Mouse (Mus musculus): ENCODE results near the gene Rnf145. TPM values are rescaled to one million over a fixed set of nuclear protein-coding genes. Genes with fewer than 3 reads are reported as not detected.
A peak's percentile ranks its signal among the peaks of the same experiment; 100 is the strongest.

Gene Rnf145
- total RNA-seq, 2 experiments from 2014 or later, result 25.2 to 26.1 TPM

DNA sequence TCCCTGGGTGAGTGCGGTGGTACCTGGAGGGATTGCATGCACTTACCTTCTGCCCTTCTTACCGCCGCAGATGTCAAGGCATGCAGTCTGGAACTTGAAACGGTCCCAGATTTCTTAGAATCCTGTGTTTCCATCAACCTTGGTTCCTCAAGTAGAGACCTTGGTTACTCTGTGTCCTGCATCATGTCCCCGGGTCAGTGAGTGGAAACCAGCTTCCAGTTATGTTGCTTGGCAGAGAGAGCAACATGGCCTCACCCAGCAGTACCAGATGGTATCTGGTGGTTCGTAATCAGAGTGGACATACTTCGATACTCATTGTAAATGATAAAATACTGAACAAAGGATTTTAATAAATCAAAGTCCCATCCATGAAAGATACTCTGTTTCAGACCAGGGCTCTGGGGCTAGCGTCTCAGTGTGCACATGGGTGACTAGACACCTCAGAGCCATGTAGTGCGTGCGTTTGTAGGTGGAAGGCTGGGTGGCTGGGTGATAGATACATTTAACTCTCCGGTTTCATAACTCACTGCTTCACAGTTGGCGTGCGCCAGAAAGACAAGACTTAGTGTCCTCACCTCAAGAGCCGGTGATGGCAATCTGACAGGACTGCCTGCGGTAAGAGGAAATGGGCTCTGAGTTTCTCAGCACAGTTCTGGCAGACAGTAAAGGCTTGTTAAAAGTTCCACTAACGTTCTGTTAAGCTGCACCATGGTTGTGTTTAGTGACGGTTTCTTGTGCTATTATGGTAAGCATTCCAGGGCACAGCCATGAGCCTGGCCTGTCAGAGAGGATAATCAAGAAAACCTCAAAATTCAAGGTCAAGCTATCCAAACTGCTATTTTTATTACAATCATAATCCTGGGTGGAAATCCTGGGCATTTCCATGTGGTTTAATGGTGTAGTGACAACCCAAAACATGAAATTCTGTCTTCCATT, 14.3 kb downstream of the Rnf145 start:
- intact Hi-C loops (cut with DNase I), result no loop called here
- no peak for DNase-seq

DNA sequence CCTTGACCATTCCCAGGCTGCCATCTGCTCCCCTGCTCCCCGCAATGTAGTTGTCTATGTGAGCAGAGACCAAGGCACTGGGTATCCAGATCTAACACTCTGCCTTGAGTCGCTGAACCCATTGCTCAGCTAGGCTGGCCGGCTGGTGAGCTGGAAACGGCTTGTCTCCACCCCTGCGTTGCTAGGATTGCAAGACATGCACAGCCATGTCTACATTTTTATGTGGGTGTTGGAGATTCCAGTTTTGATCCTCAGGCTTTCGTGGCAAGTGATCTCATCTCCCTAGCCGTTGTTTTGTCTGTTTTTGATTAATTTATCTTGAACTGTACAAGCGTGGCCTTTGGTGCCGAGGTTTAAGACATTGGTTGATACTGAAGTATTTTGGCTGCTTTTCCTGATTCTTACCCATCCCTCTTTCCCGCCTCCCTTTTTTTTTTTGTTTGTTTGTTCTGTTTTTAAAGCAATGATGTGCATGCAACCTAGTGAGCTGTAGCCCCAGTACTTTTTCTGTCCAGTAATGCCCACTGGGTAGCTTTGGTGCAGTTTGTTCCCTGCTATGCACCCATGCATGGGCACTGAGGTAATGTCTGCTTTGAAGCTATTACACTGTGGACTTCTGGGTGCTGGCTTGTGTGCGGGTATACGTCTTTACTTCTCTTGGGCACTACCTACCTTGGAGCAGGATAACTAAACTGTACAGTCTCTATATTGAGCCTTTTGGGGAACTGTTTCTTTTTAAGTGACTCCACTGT, 16.4 kb downstream of the Rnf145 start:
- intact Hi-C loops (cut with DNase I), result no loop called here

GRCm38 (mm10) chr11:44537403-44537802, 18.6 kb downstream of the Rnf145 start:
- no peak for DNase-seq
- intact Hi-C loops (cut with DNase I), result no loop called here

More for the DNA sequence above, 16.4 kb downstream of the Rnf145 start:
- DNase-seq, result no peak

- intact Hi-C loops (cut with DNase I), result no loop called here
- DNase-seq, result no peak
Observed at GRCm38 (mm10) chr11:44538101-44538500, 19.3 kb downstream of the Rnf145 start.

GRCm38 (mm10) chr11:44538501-44539290, 19.9 kb downstream of the Rnf145 start:
- intact Hi-C loops (cut with DNase I), result no loop called here
- no peak for DNase-seq

GRCm38 (mm10) chr11:44539291-44539930, 20.6 kb downstream of the Rnf145 start:
- DNase-seq, result no peak
- intact Hi-C loops (cut with DNase I), result no loop called here

DNA sequence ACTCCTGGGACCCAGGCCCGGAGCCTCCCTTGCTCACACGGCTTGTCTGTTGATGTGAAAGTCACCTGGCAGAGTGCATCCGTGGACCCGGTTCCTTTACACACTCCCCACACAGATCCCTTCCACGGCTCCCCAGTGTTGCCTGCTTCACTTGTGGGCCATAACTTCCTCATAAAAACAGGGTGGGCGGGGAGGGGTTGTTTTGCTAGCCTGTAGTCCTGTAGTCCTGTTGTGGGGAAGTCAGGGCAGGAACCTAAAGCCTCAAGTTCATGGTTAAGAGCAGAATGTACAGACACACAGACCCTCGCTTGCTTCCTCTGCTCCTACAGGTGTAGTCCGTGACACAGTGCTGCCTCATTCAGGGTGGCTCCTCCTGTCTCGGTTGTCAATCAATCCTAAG, 21.5 kb downstream of the Rnf145 start:
- no peak for DNase-seq
- intact Hi-C loops (cut with DNase I), result no loop called here

- intact Hi-C loops (cut with DNase I), result no loop called here
- no peak for DNase-seq
Observed at GRCm38 (mm10) chr11:44541280-44541679, 22.5 kb downstream of the Rnf145 start.

GRCm38 (mm10) chr11:44541813-44542212, 23.0 kb downstream of the Rnf145 start:
- DNase-seq, result no peak
- intact Hi-C loops (cut with DNase I), result no loop called here

GRCm38 (mm10) chr11:44543593-44543992, 24.8 kb downstream of the Rnf145 start:
- intact Hi-C loops (cut with DNase I), result no loop called here
- DNase-seq, result no peak

- no peak for DNase-seq
- intact Hi-C loops (cut with DNase I), result no loop called here
Observed at GRCm38 (mm10) chr11:44543996-44544395, 25.2 kb downstream of the Rnf145 start.

DNA sequence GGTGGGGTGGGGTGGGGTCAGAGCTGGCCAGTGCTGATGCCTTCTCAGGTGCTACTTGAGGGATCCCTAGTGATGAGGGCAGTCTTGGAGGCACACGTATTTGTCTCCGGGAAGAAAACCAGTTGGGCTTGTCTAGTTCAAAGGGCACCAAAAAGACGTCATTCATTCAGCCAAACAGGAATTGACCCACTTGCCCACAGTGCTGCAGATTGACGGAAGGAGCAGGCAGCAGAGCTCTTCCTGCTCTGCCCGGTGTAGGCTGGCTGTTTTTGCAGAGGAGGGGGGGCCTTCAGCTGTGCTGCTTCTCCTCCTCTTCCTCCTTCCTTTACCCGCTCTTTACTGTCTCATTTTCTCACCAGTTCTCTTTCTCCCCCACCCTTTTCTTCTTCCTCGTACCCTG, 26.4 kb downstream of the Rnf145 start:
- intact Hi-C loops (cut with DNase I), result no loop called here
- DNase-seq, result no peak

DNA sequence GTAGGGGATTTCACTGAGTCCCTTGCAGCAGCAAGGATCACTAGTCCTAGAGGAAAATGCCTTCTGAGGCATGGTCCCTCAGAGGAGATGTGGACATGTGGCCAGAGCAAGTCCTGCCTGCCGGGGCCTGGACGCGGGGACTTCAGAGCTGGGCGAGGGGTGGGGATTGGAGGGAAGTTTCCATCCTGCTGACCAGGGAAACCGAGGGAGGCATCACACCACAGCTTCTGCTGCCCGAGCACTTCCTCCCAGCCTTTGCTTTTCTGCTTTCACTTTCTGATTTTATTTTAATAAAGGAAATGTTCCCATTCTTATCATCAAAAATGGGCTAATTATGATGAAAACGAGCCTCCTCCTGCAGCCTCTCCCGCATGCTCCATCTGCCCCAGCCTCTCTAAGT, 27.5 kb downstream of the Rnf145 start:
- peak in 1 of 2 experiments; percentile 29 for DNase-seq
- intact Hi-C loops (cut with DNase I), result no loop called here

DNA sequence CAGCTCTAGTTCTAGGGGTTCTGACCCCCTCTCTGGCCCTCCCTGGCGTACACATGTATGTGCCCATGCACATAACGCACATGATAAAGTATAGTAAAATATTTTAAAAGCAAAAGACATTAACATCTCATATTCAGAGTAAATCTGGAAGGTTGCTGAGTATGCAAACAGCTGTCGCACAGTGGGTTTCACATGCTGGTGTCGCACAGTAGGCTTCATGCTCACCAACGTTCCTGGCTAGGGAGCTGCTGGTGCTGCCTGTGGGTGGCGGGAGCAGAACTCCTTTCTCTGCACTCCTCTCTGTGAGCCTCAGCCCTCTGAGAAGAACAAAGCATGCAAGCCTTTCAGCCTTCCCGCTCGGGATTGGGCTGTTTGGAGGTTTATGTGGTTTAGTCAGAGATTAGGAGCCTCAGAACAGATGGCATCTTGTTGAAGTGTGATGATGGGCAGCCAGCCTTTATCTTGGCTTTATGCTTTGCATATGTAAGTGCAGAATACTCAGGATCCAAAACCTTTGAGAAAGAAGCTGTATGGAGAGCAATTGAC, 29.0 kb downstream of the Rnf145 start:
- intact Hi-C loops (cut with DNase I), result no loop called here
- no peak for DNase-seq

GRCm38 (mm10) chr11:44548816-44549215, 30.1 kb downstream of the Rnf145 start:
- no peak for DNase-seq
- intact Hi-C loops (cut with DNase I), result no loop called here

GRCm38 (mm10) chr11:44549511-44550278, 30.9 kb downstream of the Rnf145 start:
- DNase-seq, result no peak
- intact Hi-C loops (cut with DNase I), result no loop called here

- DNase-seq, result no peak
- intact Hi-C loops (cut with DNase I), result no loop called here
Observed at GRCm38 (mm10) chr11:44550996-44551395, 32.2 kb downstream of the Rnf145 start.

DNA sequence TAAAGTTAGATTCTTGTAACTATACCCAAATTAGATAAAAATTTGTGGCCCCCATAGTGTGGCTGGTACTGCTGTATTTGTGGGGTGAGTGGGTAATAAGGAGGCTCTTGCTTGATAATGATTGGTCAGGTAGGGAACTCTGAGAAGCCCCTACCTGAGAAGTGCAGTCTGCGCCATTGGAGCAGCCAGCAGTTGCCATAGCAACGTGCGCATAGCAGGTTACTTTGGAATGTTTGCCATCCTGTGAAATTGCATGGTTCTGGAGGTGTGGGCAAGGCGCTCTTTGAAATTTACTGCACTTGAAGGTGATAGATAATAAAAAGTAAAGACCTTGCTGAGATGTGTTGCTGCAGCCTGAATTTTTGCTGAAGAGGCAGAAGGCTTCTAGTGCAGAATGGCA, 35.6 kb downstream of the Rnf145 start:
- DNase-seq, result no peak
- intact Hi-C loops (cut with DNase I), result no loop called here

DNA sequence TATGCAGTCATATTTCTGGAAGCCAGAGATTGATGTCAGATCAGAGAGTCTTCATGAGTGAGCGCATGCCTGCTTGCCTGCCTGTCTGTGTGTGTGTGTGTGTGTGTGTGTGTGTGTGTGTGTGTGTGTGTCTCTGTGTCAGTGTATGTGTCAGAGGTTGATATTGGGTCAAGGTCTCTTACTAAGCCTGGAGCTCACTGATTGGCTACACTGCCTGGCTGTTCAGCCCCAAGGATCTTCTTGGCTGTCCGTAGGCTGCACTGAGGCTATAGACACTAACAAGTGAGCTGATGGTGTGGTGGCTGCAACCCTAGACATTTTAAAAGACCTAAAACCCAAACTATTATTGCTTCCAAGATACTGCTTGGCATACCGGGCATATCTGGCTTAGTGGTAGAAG, 39.8 kb downstream of the Rnf145 start:
- DNase-seq, result no peak
- intact Hi-C loops (cut with DNase I), result no loop called here

DNA sequence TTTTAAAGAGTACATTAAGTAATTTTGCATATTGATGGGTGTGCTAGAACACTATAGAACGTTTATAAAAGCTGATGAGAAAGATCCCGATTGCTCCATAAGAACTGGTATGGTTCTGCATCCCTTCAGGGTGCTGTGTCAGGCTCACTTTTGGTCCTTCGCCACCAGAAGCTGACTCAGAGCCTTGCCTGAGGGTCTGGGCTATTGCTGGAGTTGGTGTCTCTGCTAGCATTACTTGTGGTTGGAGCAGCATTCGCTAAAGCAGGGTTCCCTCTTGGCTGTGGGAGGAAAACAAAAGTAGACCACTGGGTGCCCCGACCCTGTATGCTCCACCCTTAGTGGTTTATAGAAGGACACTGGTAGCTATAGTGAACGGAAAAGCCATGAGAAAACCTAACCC, 40.7 kb downstream of the Rnf145 start:
- intact Hi-C loops (cut with DNase I), result no loop called here
- DNase-seq, result no peak
